Mouse (Mus musculus) adrenal gland, postnatal 10 days (tissue): ENCODE results near the gene Krtap24-1. TPM values are rescaled to one million over a fixed set of nuclear protein-coding genes. Genes with fewer than 3 reads are reported as not detected.

Experiments used
- DNase-seq: peaks from one replicate; pipeline ENCODE4 v3.0.0; 2021; ENCODE audit warnings: mixed read lengths
- total RNA-seq, 2 experiments: library from RNA; stranded (reverse); gene quantifications; 2 replicates each; pipeline ENCODE4 v1.2.3; 2021

Krtap24-1 gene
- total RNA-seq, 2 experiments from 2014 or later, result not detected

- no peak for DNase-seq
Observed at GRCm38 (mm10) chr16:88563045-88563913, 48.8 kb downstream of the Krtap24-1 start, which contains the start of gene Cldn8. Cldn8 (minus strand) TSS chr16:88563183.

GRCm38 (mm10) chr16:88561617-88562164, 50.4 kb downstream of the Krtap24-1 start:
- no peak for DNase-seq

Other genes starting within 250 kb of the Krtap24-1 start
- not detected for gene Cldn17, start 105.3 kb downstream of the Krtap24-1 start, total RNA-seq
- not detected for gene Cldn8, start 49.1 kb downstream of the Krtap24-1 start, total RNA-seq
- not detected for gene 2310079G19Rik, start 15.4 kb upstream of the Krtap24-1 start, total RNA-seq
- gene Krtap26-1, start 35.5 kb upstream of the Krtap24-1 start, total RNA-seq, result not detected
- not detected for gene Krtap27-1, start 59.4 kb upstream of the Krtap24-1 start, total RNA-seq
- not detected for gene 2310061N02Rik, start 95.7 kb upstream of the Krtap24-1 start, total RNA-seq
- gene Krtap13-1, start 116.6 kb upstream of the Krtap24-1 start, total RNA-seq, result not detected
- not detected for gene Krtap13, start 139.4 kb upstream of the Krtap24-1 start, total RNA-seq
- gene 2310034C09Rik, start 146.6 kb upstream of the Krtap24-1 start, total RNA-seq, result not detected
- not detected for gene 2310057N15Rik, start 161.9 kb upstream of the Krtap24-1 start, total RNA-seq
- gene Gm5965, start 165.6 kb upstream of the Krtap24-1 start, total RNA-seq, result not detected
- not detected for gene Gm20741, start 199.9 kb upstream of the Krtap24-1 start, total RNA-seq
- gene Krtap15, start 207.9 kb upstream of the Krtap24-1 start, total RNA-seq, result not detected
- not detected for gene Krtap14, start 213.9 kb upstream of the Krtap24-1 start, total RNA-seq